Mouse (Mus musculus): ENCODE results near the gene Fkbp5. TPM values are rescaled to one million over a fixed set of nuclear protein-coding genes. Genes with fewer than 3 reads are reported as not detected.

Gene Fkbp5
- polyA plus RNA-seq, 1 experiment from 2014 or later = 27.3 TPM

DNA sequence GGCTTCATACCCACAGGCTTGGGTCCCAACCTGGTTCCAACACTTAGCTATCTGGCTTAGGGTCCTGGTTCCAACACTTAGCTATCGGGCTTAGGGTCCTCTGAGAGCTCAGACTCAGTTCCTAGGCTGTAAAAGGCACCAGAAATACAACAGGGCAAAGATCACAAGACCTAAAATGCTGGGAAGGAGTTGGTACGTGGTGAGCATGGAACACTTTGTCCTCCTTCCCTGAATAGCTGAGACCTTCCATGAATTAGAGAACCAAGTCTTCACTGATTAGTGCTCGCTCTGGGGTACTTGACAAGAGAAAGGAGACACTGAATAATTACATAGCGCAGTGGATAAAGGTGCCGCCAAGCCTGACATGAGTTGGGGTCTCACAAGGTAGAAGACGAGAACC lies 4.6 kb upstream of the Fkbp5 start:
- no peak overlapping the region for H3K27ac ChIP-seq
- peaks cover 8% of the 10 kb centered on the region for H3K27me3 ChIP-seq
- no peak overlapping the region for H3K9ac ChIP-seq
- no peaks in the 10 kb centered on the region for H3K9me3 ChIP-seq
- no peaks in the 10 kb centered on the region for H3K36me3 ChIP-seq
- no peak for ATAC-seq (ENCODE audit: low FRiP score, low read depth)
- 33% methylated on average over 6 of the region's 6 CpGs for WGBS
- peaks cover 39% of the 10 kb centered on the region for H3K4me1 ChIP-seq
- peak overlapping the region; percentile 90 for H3K4me2 ChIP-seq (replicated peaks)
- H3K4me3 ChIP-seq = peak overlapping the region; percentile 72

- H3K4me1 ChIP-seq = peaks cover 42% of the 10 kb centered on the region
- peaks cover 8% of the 10 kb centered on the region for H3K27me3 ChIP-seq
- H3K4me3 ChIP-seq = no peak overlapping the region
- H3K4me2 ChIP-seq (replicated peaks) = no peak overlapping the region
- no peak for ATAC-seq (ENCODE audit: low FRiP score, low read depth)
- no peaks in the 10 kb centered on the region for H3K36me3 ChIP-seq
- no peak overlapping the region for H3K9ac ChIP-seq
- 58% methylated on average over 5 of the region's 5 CpGs for WGBS
- H3K9me3 ChIP-seq = no peaks in the 10 kb centered on the region
- H3K27ac ChIP-seq = no peak overlapping the region
Measured at GRCm38 (mm10) chr17:28521071-28521726, 3.9 kb upstream of the Fkbp5 start.

GRCm38 (mm10) chr17:28520561-28520960 lies 3.2 kb upstream of the Fkbp5 start:
- H3K4me2 ChIP-seq (replicated peaks) = no peak overlapping the region
- no peak overlapping the region for H3K9ac ChIP-seq
- no peaks in the 10 kb centered on the region for H3K36me3 ChIP-seq
- H3K4me1 ChIP-seq = peaks cover 42% of the 10 kb centered on the region
- H3K27me3 ChIP-seq = peaks cover 13% of the 10 kb centered on the region
- no peak overlapping the region for H3K27ac ChIP-seq
- H3K9me3 ChIP-seq = no peaks in the 10 kb centered on the region
- H3K4me3 ChIP-seq = no peak overlapping the region
- WGBS = 82% methylated on average over 4 of the region's 4 CpGs
- no peak for ATAC-seq (ENCODE audit: low FRiP score, low read depth)

DNA sequence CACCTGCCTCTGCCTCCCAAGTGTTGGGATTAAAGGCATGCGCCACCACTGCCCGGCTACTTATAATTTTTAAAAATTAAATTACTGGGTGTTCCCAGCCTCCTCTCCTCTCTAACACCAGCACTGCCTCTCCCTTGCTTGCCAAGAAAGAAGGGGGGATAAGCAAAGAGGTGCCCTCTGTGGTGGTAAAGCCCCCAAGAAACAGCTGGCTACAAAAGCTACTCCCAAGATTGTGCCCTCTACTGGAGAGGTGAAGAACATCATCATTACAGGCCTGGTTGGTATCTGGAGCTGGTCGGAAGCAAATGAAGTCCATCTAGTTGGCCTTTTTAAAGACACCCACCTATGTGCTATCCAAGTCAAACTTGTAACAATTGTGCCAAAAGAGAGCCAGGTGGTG lies 2.5 kb upstream of the Fkbp5 start:
- H3K9ac ChIP-seq = no peak overlapping the region
- H3K36me3 ChIP-seq = no peaks in the 10 kb centered on the region
- no peaks in the 10 kb centered on the region for H3K9me3 ChIP-seq
- no peak overlapping the region for H3K4me3 ChIP-seq
- WGBS = 92% methylated on average over 3 of the region's 3 CpGs
- peaks cover 14% of the 10 kb centered on the region for H3K27me3 ChIP-seq
- H3K4me1 ChIP-seq = peaks cover 42% of the 10 kb centered on the region
- H3K4me2 ChIP-seq (replicated peaks) = no peak overlapping the region
- no peak for ATAC-seq (ENCODE audit: low FRiP score, low read depth)
- no peak overlapping the region for H3K27ac ChIP-seq

GRCm38 (mm10) chr17:28518615-28519071 lies 1.3 kb upstream of the Fkbp5 start:
- Histone ChIP-seq H3K4me2 (replicated peaks) (peak overlapping the region; percentile 94), H3K9ac (peak overlapping the region; percentile 62; the same call in 1 of the 2 replicates), H3K9me3 (no peaks in the 10 kb centered on the region), H3K27ac (peak overlapping the region; percentile 73; the same call in 1 of the 2 replicates), H3K4me1 (peaks cover 35% of the 10 kb centered on the region), H3K36me3 (no peaks in the 10 kb centered on the region), H3K27me3 (peaks cover 14% of the 10 kb centered on the region), H3K4me3 (peak overlapping the region; percentile 52)
- WGBS = 18% methylated on average over 8 of the region's 8 CpGs
- no peak for ATAC-seq (ENCODE audit: low FRiP score, low read depth)

DNA sequence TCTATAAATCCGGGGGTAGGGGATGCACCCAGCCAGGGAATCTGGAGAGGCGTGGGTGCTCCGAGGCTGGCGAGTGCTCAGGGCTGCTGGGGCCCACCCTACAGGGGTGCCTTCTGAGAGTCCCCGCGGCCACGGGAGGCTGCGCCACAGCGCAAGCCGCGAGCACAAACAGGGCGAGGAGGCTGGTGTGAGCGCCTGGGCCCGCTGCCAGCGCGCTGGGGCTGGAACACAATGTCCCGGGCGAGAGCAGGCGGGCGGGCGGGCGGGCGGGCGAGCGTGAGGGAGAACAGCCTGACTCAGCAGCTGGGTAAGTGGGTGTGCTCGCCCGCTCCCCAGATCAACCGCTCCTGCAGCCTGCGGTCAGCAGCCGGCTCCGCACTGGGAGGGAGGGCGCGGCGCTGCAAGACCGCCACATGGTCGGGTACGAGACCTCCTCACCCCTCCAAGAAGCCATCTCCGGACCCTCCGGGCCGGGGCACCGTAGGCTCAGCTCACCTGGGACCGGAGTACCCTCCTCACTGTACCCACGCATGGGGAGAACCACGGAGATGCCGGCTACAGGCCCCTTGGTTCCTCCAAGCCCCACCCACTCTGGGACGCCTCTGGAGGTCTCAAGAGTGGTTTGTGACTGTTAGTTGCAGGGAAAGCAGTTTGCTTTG lies 758 bp upstream of the Fkbp5 start:
- Histone ChIP-seq H3K36me3 (no peaks in the 10 kb centered on the region), H3K9ac (peak overlapping the region; percentile 62), H3K4me2 (replicated peaks) (peak overlapping the region; percentile 94), H3K27ac (peak overlapping the region; percentile 73; the same call in 1 of the 2 replicates), H3K4me1 (peaks cover 32% of the 10 kb centered on the region), H3K9me3 (no peaks in the 10 kb centered on the region), H3K4me3 (peak overlapping the region; percentile 52), H3K27me3 (peaks cover 14% of the 10 kb centered on the region)
- WGBS = under 1% methylated on average over 39 of the region's 46 CpGs
- ATAC-seq (ENCODE audit: low FRiP score, low read depth) = peak; percentile 51; the same call in 1 of the 2 replicates

GRCm38 (mm10) chr17:28516881-28517280 lies 446 bp downstream of the Fkbp5 start:
- 68% methylated on average over 4 of the region's 4 CpGs for WGBS
- Histone ChIP-seq H3K9ac (no peak overlapping the region), H3K27me3 (peaks cover 18% of the 10 kb centered on the region), H3K4me3 (no peak overlapping the region), H3K4me1 (peaks cover 36% of the 10 kb centered on the region), H3K9me3 (no peaks in the 10 kb centered on the region), H3K4me2 (replicated peaks) (peak overlapping the region; percentile 94), H3K36me3 (no peaks in the 10 kb centered on the region), H3K27ac (peak overlapping the region; percentile 73; the same call in 1 of the 2 replicates)
- ATAC-seq (ENCODE audit: low FRiP score, low read depth) = no peak

DNA sequence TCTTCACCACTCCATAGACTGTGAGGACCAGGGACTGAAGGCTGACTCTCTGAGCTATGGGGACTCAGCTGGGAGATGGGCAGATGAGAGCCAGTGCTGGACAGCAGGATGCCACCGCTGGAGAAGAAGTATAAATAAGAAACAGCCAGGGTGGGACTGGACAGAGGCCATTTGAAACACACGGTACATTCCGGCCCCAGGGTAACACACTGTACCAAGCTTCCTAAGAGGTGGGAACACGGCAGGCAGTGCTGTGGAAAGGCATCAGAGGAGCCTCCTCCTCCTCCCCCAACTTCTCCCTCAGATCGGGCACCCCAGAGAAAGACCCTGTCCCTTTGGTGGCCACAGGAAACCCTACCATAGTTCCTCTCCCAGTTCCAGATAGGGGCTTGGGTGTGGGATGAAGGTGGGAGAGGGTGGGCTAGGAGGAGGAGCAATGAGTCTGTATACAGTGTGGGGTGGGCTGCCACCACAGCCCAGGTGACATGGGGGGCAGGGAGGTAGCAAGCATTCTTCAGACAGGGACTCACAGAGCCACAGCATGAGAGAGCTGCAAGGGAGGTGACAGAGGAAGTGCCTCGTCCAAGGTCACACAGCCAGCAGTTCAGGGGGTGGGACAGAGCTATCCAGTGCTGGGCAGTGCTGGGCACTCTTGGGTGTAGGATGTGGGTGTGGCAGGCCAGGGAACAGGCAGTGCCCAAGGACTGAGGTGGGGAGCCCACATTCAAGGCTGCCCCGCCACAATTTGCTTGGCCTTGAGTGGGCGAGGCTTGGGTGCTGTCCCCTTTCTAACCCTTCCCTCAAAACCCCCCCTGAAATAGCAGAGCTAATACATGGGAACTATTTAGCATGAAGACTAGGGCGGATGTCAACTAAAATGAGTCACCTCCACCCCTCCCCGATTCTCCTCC lies 1.6 kb downstream of the Fkbp5 start:
- H3K27ac ChIP-seq = no peak overlapping the region
- no peaks in the 10 kb centered on the region for H3K36me3 ChIP-seq
- peaks cover 36% of the 10 kb centered on the region for H3K4me1 ChIP-seq
- H3K27me3 ChIP-seq = peaks cover 18% of the 10 kb centered on the region
- ATAC-seq (ENCODE audit: low FRiP score, low read depth) = no peak
- H3K9me3 ChIP-seq = no peaks in the 10 kb centered on the region
- H3K4me2 ChIP-seq (replicated peaks) = no peak overlapping the region
- H3K9ac ChIP-seq = no peak overlapping the region
- WGBS = 57% methylated on average over 10 of the region's 10 CpGs
- H3K4me3 ChIP-seq = no peak overlapping the region

DNA sequence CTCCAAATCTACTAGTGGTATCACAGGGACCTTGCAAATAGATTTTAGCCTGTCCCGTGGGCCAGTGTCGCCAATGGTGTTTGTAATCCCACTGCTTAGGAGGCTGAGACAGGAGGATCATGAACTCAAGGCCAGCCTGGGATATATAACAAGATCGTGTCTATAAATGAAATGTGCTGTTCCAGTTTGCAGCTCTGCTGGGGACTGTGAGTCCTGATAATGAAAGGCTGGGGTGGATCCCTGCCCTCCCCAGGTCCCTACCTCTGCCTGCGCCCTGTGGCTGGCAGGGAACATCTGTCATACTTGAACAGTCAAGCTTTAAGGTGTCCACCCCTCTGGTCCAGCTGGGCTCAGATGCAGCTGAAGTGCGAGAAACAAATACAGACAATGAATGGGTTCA lies 2.8 kb downstream of the Fkbp5 start:
- 75% methylated on average over 5 of the region's 5 CpGs for WGBS
- peaks cover 43% of the 10 kb centered on the region for H3K4me1 ChIP-seq
- ATAC-seq (ENCODE audit: low FRiP score, low read depth) = no peak

DNA sequence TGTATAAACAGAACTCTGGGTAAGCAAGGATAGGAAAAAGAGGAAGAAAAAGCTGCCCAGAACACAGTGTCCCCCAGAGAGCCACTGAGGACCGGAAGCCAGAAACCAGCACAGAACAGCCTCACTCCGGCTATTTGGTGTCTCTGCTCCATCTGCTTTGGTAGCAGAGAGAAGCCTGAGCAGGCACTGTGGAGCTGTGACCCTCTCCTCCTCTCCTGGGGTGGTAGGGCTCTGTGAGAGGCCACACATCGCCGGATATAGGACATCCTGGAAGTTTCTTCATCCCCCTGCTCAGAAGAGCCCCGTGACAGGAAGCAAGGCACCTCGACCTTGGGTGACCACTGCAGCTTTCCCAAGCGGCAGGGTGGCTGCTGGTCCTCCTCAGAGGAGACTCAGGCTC lies 3.5 kb downstream of the Fkbp5 start:
- no peak overlapping the region for H3K4me2 ChIP-seq (replicated peaks)
- H3K27me3 ChIP-seq = peaks cover 15% of the 10 kb centered on the region
- no peaks in the 10 kb centered on the region for H3K9me3 ChIP-seq
- H3K9ac ChIP-seq = no peak overlapping the region; the same call in 1 of the 2 replicates
- no peak for ATAC-seq (ENCODE audit: low FRiP score, low read depth)
- H3K36me3 ChIP-seq = no peaks in the 10 kb centered on the region
- H3K4me3 ChIP-seq = no peak overlapping the region
- peaks cover 41% of the 10 kb centered on the region for H3K4me1 ChIP-seq
- WGBS = 68% methylated on average over 7 of the region's 7 CpGs
- H3K27ac ChIP-seq = no peak overlapping the region

More for the DNA sequence above, 2.8 kb downstream of the Fkbp5 start:
- no peaks in the 10 kb centered on the region for H3K36me3 ChIP-seq
- no peak overlapping the region for H3K4me2 ChIP-seq (replicated peaks)
- H3K27me3 ChIP-seq = peaks cover 18% of the 10 kb centered on the region
- no peaks in the 10 kb centered on the region for H3K9me3 ChIP-seq
- H3K27ac ChIP-seq = no peak overlapping the region
- H3K9ac ChIP-seq = no peak overlapping the region
- no peak overlapping the region for H3K4me3 ChIP-seq

DNA sequence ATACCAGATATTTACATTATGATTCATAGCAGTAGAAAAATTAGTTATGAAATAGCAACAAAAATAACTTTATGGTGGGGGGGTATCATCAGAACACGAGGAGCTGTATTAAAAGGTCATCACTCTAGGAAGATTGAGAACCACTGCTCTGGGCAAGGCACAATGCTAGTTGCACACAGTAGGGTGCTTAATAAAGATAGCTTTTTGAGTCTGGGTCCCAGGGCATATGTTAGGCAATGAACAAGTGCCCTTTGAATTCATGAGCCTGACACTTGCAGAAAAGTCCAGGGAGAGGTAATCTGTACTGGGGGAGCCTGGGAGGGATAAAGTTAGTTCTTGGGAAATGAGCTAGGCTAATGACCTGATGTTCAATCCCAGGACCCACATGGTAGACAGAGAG lies 4.0 kb downstream of the Fkbp5 start:
- 65% methylated on average over 1 of the region's 1 CpGs for WGBS
- Histone ChIP-seq H3K27ac (no peak overlapping the region), H3K4me2 (replicated peaks) (no peak overlapping the region), H3K36me3 (no peaks in the 10 kb centered on the region), H3K4me3 (no peak overlapping the region), H3K27me3 (peaks cover 10% of the 10 kb centered on the region; the same call in 1 of the 2 replicates), H3K9me3 (no peaks in the 10 kb centered on the region), H3K4me1 (peaks cover 36% of the 10 kb centered on the region), H3K9ac (no peak overlapping the region)
- ATAC-seq (ENCODE audit: low FRiP score, low read depth) = no peak

GRCm38 (mm10) chr17:28512696-28513095 lies 4.6 kb downstream of the Fkbp5 start:
- peaks cover 33% of the 10 kb centered on the region for H3K4me1 ChIP-seq
- no peaks in the 10 kb centered on the region for H3K36me3 ChIP-seq
- H3K4me2 ChIP-seq (replicated peaks) = no peak overlapping the region
- ATAC-seq (ENCODE audit: low FRiP score, low read depth) = no peak
- H3K9ac ChIP-seq = peak overlapping the region; percentile 39
- WGBS = 33% methylated on average over 6 of the region's 6 CpGs
- peaks cover 10% of the 10 kb centered on the region; the same call in 1 of the 2 replicates for H3K27me3 ChIP-seq
- no peak overlapping the region for H3K4me3 ChIP-seq
- H3K9me3 ChIP-seq = no peaks in the 10 kb centered on the region
- H3K27ac ChIP-seq = peak overlapping the region; percentile 6

Data from limb, embryonic 13.5 days (tissue).